Mouse (Mus musculus) E14TG2a.4 (cell line): ENCODE data around the gene Snx19.

Experiments used
- CTCF ChIP-seq: conservative IDR thresholded peaks from 2 replicates; pipeline ENCODE4 v1.5.1; 2014; ENCODE audit warnings: low read length
- NANOG ChIP-seq: IDR thresholded peaks from 2 replicates; pipeline ENCODE4 v1.6.1; 2014; ENCODE audit warnings: borderline replicate concordance, low read length, mixed read lengths
- POU5F1 ChIP-seq: IDR thresholded peaks from 2 replicates; pipeline ENCODE4 v1.6.1; 2014; ENCODE audit warnings: low read length, borderline replicate concordance

DNA sequence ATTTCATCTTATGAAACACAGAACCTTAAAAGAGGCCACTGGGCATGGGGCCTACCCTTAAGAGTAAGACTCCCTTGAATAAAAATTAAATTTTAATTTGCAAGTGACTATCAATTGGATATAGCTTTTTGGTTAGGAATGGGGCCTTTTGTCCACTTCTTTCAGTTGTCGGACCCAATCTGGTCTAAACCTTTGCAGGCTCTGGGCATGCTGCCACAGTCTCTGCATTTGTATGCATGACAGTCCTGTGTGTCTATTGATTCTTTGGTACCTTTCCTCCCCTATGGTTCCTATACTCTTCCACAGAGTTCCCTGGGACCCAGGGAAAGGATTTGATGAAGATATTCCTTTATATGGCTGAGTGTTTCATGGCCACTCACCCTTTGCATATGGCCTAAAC, 26.1 kb upstream of the Snx19 start:
- TF ChIP-seq NANOG (no peak), CTCF (no peak), POU5F1 (no peak)
